Mouse (Mus musculus) monocyte, adult 5-6 weeks (primary cell): ENCODE results near the gene Parvg. TPM values are rescaled to one million over a fixed set of nuclear protein-coding genes. Genes with fewer than 3 reads are reported as not detected.
"Not testable (repeated sequence)": the region's sequence is repeated elsewhere in the genome, so short reads cannot be mapped to it uniquely, and the experiment has no call there.

Experiments
- ATAC-seq: fragments of 153-309, 156-312 bp; replicated peaks from 2 replicates; pipeline ENCODE4 v1.8.0; 2017; ENCODE audit warnings: mild to moderate bottlenecking; ENCODE audit not compliant: low TSS enrichment, insufficient number of reproducible peaks, severe bottlenecking, poor library complexity, low FRiP score
- total RNA-seq: library from RNA; stranded (forward); fragments of 200-1000, 200-491, 200-594 nt; gene quantifications from 3 replicates; pipeline ENCODE4 v1.2.3, GENCODE M21; 2017

The Parvg gene
- 54.1 to 106 TPM (median 56.9 TPM) in 3 replicates for total RNA-seq

DNA sequence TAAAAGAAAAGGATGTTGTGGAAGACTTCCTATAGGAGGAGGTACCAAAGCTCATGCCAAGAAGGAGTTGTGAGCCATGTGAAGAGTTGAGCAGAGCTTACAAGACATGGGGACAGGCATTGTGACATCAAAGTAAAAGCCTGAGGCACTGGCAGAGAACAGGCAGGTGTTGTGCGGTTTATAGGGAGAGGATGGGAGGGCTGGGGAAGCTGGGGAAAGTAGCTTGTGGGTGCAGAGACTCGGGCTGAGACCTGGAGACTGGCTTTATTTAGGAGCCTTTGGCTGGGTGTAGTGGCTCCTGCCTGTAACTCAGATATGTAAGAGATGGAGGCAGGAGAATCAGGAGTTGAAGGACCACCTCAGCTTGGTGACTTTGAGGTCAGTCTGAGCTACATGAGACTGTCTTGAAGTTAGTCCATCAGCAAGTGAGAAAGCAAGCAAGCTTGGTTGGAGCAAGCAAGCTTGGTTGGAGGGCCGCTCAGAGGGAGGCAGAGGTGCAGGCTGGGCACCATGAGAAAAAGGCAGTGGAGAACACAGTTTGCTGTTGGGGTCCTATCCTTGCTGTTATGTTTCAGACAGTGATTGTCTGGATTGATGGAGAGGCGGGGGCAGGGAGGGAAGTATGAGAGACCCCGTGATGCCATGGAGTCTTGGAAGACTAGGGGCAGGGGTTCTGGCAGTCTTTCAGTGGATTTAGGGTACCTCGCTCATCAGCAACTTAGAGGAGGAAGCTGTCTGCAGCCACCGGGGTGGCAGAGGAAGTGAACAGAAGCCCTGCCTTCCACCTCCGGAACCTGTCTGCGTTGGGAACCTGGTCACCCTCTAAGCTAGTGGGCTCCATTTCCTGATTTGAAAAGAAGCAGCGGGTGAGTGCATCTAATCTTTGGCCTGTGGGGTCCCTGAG, at the start of gene Parvg:
TSS of gene Parvg (plus strand) at position 61 of the 904 bp plus-strand sequence.
- ATAC-seq, result no peak

DNA sequence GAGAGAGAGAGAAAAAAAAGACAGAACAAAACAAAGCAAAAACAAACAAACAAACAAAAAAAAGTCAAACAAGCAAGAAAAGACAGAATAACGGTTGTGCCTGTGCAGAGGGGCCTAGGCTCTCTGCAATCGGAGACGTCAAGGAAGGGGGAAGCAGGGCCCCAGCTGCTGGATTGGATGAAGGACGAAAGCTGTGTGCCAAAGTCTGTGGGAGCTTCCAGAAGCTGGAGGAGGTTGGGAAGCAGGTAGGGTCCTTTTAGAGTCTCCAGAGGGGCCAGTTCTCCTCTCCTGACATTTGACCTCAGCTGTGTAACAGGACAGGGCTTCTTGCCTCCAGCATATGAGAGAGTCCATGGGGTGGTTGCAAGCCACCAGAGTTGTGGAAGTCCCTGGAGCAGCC, 47.8 kb upstream of the Parvg start:
- no peak for ATAC-seq

GRCm38 (mm10) chr15:84278091-84278490, 45.7 kb upstream of the Parvg start:
- ATAC-seq, result no peak

DNA sequence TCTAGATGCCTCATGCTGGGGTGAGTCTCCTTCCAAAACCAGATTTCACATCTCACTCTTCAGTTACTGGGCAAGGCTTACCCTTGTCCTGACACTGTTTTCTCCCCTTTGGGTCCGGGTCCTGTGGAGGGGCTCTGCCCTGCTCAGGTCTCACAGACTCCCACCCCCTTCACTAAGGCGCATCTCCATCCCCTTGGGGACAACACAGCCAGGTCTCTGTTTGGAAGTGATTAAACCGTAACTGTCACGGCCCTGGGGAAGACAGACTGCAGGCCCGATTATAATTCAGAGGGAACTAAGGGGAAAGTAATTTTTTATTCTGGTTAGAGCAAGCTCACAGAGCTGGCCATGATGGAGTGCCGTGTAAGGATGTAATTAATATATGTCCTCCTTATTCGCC, 45.2 kb upstream of the Parvg start:
- ATAC-seq, result no peak

DNA sequence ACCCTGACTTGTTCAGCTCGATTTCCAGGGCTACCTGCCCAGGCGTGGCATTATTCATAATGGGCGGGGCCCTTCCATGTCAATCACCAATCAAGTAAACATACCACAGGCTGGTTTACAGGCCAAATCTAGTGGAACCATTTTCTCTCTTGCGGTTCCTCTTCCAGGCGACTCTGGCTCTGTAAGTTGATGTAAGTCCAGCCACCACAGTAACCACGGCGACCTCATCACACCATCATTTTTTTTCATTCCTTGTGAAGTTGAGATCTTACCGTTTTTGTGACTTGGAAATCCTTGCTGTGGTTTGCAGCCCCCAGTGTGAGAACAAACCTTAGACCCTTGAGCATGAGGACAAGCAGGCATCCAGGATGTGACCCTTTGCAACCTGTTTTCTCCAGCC, 43.5 kb upstream of the Parvg start:
- no peak for ATAC-seq

DNA sequence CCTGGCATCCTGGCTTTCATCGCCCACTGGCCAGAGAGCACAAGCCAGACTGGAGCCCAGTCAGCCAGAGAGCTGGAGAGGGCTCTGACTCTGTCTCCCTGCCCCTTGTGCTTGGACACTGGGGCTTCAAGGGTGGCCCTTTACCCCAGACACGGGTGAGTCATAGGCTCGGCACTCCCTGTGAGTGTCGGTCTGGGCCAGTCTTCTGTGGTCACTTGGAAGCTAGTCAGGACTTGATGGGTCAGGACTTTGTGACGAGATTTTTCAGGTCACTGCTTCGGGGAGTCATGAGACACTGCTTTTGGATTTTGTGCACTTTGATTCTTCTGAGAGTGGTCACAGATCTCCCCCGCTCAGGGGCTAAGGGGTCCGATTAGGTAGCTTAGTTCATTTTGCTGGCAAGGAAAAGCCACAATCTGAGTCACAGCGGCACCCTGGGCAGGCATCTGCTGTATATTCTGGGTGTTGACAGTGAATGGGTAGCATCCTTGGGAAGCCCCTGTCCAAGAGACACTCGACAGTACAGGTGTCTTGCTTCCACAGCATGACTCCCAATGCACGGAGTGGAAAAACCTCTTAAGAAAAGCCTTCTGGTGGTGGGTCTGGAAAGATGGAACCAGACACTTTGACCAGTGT, 43.0 kb upstream of the Parvg start:
- ATAC-seq, result no peak

GRCm38 (mm10) chr15:84282206-84283085, 41.4 kb upstream of the Parvg start:
- ATAC-seq, result no peak

GRCm38 (mm10) chr15:84284059-84284458, 39.8 kb upstream of the Parvg start:
- no peak for ATAC-seq

DNA sequence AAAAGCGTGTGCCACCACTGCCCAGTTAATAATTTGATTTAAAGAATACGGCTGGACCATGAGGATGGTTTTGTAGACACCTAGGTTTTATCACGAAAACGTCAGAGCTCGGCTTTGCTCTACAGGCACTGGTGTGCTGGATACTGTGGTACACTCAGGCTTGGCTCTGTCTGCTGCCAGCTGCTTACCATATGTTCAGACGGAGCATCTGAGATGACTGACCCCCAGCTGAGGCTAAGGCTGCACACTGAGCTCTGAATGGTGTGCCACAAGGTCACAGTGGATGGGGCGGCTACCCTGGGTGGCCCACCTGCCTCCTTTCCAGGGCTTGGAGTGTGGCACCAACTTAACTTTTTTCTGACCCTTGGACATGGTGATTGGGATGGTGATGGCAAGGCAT, 38.4 kb upstream of the Parvg start:
- ATAC-seq, result no peak

- not testable (repeated sequence) for ATAC-seq
Observed at GRCm38 (mm10) chr15:84288953-84289352, 34.9 kb upstream of the Parvg start.

DNA sequence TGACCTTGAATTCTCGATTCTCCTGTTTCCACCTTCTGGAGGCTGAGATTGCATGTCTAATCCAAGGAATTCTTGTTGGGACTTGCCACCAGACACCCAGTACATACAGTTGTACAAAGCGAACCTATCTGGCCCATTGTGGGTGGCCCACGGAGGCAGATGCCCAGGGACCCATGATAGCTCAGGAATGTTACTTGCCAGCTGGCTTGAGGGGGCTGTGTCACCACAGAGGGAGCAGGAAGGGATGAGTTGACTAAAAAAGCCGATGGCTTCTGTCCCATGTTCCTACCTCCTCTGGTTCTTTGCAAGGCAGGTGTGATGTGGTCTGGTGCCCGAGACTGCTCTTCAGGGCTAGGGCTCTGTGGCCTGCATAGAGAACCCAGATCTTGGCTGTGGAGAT, 32.7 kb upstream of the Parvg start:
- ATAC-seq, result no peak

DNA sequence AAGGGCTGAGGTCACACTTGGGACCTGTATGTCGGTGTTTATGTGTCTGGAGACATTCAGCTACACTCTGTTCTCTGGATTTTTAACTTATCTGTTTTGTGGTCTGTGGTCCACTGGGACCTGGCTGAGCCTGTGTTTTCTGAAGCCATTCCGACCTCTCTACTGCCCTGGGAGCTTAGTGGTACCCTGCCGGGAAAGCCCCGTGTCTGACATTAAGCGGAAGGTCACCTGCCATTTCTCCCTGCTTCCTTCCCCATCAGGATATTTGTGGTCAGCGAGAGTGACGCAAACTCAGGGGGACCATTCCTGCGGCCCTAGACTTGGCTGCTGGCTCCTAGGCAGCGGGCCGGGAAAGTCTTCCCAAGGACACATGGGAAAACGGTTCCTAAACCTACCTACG, 30.2 kb upstream of the Parvg start:
- no peak for ATAC-seq

GRCm38 (mm10) chr15:84294391-84294790, 29.4 kb upstream of the Parvg start:
- ATAC-seq, result no peak

- no peak for ATAC-seq
Observed at GRCm38 (mm10) chr15:84295225-84295624, 28.6 kb upstream of the Parvg start.

DNA sequence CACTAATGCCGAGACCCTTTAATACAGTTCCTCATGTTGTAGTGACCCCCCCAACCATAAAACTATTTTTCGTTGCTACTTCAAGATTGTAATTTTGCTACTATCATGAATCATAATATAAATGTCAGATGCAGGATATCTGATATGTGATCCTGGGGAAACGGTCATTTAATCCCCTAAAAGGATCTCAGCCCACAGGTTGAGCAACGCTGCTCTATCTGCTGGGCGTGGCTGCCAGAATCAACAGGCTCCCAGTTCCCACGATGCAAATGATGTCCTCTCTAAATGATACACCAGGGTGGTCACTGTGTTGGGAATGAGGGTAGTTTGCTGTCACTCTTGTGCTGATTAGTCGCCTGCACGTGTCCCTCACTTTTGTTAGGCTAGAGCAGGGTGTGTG, 26.4 kb upstream of the Parvg start:
- ATAC-seq, result no peak

- 0 out of 2 replicates have a peak, but pooled peaks have one; percentile 27 for ATAC-seq
Observed at GRCm38 (mm10) chr15:84298804-84299370, 24.9 kb upstream of the Parvg start.

DNA sequence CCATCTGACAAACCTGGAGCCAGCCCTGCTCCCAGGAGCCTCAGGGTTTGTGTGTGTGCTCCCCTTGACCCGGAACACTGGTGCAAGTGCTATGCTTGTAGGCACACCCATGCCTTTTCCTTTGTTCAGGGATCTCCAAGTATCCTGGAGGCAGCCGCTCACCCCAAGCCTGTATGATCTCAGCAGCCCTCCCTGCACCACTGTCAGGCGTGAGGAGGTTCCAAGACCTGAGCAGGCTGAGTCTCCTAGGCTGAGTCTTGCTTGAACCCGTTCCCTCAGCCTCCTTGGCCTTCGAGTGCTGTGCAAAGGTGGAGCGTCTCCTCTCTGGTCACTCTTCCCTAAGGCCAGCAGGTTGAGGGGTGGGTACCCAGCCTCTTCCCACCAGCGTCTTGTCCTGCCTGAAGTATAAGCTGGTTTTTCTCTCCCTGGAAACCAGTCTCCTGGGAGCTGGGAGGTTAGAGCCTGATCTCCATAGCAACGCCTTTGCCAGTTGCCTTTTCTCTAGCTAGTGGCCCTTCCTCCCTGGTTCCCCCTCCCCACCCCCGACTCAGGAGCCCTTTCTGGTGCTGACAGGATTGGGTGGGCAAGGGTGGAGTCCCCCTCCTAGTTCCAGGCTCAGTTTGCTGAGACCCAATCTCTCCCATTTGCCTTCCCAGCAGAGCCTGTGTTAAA, 24.0 kb upstream of the Parvg start:
- ATAC-seq, result no peak

DNA sequence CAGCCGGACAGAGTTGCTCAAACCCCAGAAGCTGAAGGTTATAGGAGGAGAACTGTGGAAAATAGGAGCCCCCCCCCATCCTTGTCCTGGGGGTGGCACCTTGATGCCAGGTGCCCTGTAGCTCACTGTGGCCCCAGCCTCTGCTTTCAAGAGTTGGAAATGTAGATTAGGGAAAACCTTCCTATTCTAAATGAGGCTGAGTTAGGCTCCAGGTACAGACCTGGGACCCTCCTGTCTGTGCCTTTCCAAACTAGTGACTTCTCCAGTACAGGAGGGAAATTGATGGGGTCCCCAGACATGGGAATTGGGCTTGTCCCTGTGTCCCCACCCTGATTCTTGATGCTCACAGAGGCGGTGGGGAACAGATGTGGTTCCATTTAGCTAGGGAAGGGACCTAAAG, 23.2 kb upstream of the Parvg start:
- no peak for ATAC-seq
